Mouse (Mus musculus): ENCODE measurements at regions not wholly inside any gene's neighbourhood (a gene's known extent, or its start where the extent isn't known, plus 50 kb on each side); places are given as distances from the start of the nearest gene placed in this dataset. TPM values are rescaled to one million over a fixed set of nuclear protein-coding genes. Genes with fewer than 3 reads are reported as not detected.

Small RNA genes lying in the stretch of these regions (microRNA-seq; reads per million reads assigned to microRNA genes)
- gene Gm25754: not detected

All from midbrain, embryonic 12.5 days (tissue).